Comparison of ENCODE assay signal across 7 mouse cellular contexts in the genomic region with DNA sequence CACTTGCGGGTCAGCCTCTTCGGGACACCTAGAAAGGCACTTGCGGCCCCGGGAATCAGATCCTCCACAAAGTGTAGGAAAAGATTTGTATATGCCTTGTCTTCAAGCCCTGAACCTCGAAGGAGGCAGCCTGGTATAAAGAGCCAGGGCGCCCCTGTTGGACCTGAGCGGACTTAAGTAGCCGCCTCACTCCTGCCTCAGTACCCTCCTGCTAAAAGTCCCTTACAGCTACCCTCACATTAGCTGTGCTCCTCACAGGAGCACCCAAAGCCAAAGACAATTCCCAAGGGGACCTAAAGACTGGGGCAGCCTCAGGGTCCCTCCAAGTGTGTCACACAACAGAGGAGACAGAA. TPM values are rescaled to one million over a fixed set of nuclear protein-coding genes. Genes with fewer than 3 reads are reported as not detected.
DNase-seq lines count a peak whose midpoint lies in the region; ATAC-seq and TF ChIP-seq lines count a peak whose summit lies in the region.

No protein-coding gene starts in this region.

- H3K4me3 ChIP-seq in lung, embryonic 14.5 days (ENCODE audit: low read depth, low read length): peak overlapping the region; percentile 24; the same call in 1 of the 2 replicates
- H3K4me3 ChIP-seq in forebrain, embryonic 14.5 days (ENCODE audit: low read depth, low read length): peak overlapping the region; percentile 30
- H3K4me3 ChIP-seq in liver, embryonic 11.5 days (ENCODE audit: low read depth, low read length): peak overlapping the region; percentile 30; the same call in 1 of the 2 replicates
- peak overlapping the region; percentile 29 for H3K4me3 ChIP-seq in stomach, embryonic 15.5 days (replicated peaks)

- TF ChIP-seq CTCF in lung, embryonic 14.5 days (IDR thresholded peaks at IDR 0.05; ENCODE audit: low read depth): no peak

- 14% methylated on average over 8 of the region's 8 CpGs for WGBS in lung, embryonic 14.5 days
- 9% methylated on average over 8 of the region's 8 CpGs for WGBS in forebrain, embryonic 14.5 days
- 8% methylated on average over 8 of the region's 8 CpGs for WGBS in liver, embryonic 11.5 days
- WGBS in stomach, embryonic 15.5 days: 18% methylated on average over 8 of the region's 8 CpGs

- no peaks in the 10 kb centered on the region for H3K36me3 ChIP-seq in lung, embryonic 14.5 days (ENCODE audit: insufficient read depth)
- H3K36me3 ChIP-seq in forebrain, embryonic 14.5 days (ENCODE audit: control insufficient read depth, insufficient read depth, low read length): no peaks in the 10 kb centered on the region
- no peaks in the 10 kb centered on the region for H3K36me3 ChIP-seq in liver, embryonic 11.5 days (ENCODE audit: control insufficient read depth, insufficient read depth, low read length)
- H3K36me3 ChIP-seq in stomach, embryonic 15.5 days: no peaks in the 10 kb centered on the region

- peak overlapping the region; percentile 9; the same call in 1 of the 2 replicates for H3K9ac ChIP-seq in lung, embryonic 14.5 days
- H3K9ac ChIP-seq in forebrain, embryonic 14.5 days (ENCODE audit: low read length): peak overlapping the region; percentile 58; the same call in 1 of the 2 replicates
- no peak overlapping the region for H3K9ac ChIP-seq in liver, embryonic 11.5 days (ENCODE audit: low read depth, low read length)
- H3K9ac ChIP-seq in stomach, embryonic 15.5 days: no peak overlapping the region

- H3K4me2 ChIP-seq in lung, embryonic 14.5 days: peak overlapping the region; percentile 56
- peak overlapping the region; percentile 68 for H3K4me2 ChIP-seq in forebrain, embryonic 14.5 days (ENCODE audit: low read length)
- peak overlapping the region; percentile 56 for H3K4me2 ChIP-seq in liver, embryonic 11.5 days
- H3K4me2 ChIP-seq in stomach, embryonic 15.5 days: peak overlapping the region; percentile 66

- H3K27me3 ChIP-seq in lung, embryonic 14.5 days (ENCODE audit: insufficient read depth, low read length): peaks cover 30% of the 10 kb centered on the region
- peaks cover 3% of the 10 kb centered on the region; the same call in 1 of the 2 replicates for H3K27me3 ChIP-seq in forebrain, embryonic 14.5 days (replicated peaks; ENCODE audit: control insufficient read depth, insufficient read depth, low read length)
- H3K27me3 ChIP-seq in liver, embryonic 11.5 days (replicated peaks; ENCODE audit: control insufficient read depth, insufficient read depth, low read length): peaks cover 32% of the 10 kb centered on the region
- H3K27me3 ChIP-seq in stomach, embryonic 15.5 days (replicated peaks): peaks cover 18% of the 10 kb centered on the region

- H3K27ac ChIP-seq in lung, embryonic 14.5 days (ENCODE audit: low read depth): no peak overlapping the region
- no peak overlapping the region for H3K27ac ChIP-seq in forebrain, embryonic 14.5 days (ENCODE audit: low read depth, low read length)
- H3K27ac ChIP-seq in liver, embryonic 11.5 days (ENCODE audit: low read depth, low read length): no peak overlapping the region
- H3K27ac ChIP-seq in stomach, embryonic 15.5 days: no peak overlapping the region

- H3K9me3 ChIP-seq in lung, embryonic 14.5 days (ENCODE audit: low read depth, low read length): no peaks in the 10 kb centered on the region
- no peaks in the 10 kb centered on the region for H3K9me3 ChIP-seq in forebrain, embryonic 14.5 days (replicated peaks; ENCODE audit: control insufficient read depth, low read length)
- no peaks in the 10 kb centered on the region for H3K9me3 ChIP-seq in liver, embryonic 11.5 days (ENCODE audit: control insufficient read depth, low read length)
- H3K9me3 ChIP-seq in stomach, embryonic 15.5 days: no peaks in the 10 kb centered on the region

- peak; percentile 2; the same call in 1 of the 2 replicates for ATAC-seq in lung, embryonic 14.5 days (ENCODE audit: insufficient read depth)
- peak; percentile 25; the same call in 1 of the 2 replicates for ATAC-seq in forebrain, embryonic 14.5 days
- no peak for ATAC-seq in liver, embryonic 11.5 days (replicated peaks; ENCODE audit: low FRiP score)
- 0 out of 2 replicates have a peak, but pooled peaks have one; percentile 8 for ATAC-seq in stomach, embryonic 15.5 days (ENCODE audit: insufficient read depth, low FRiP score, low read depth)

- no peak for DNase-seq in lung, embryonic 14.5 days
- DNase-seq in lung, adult 18-20 months: no peak
- DNase-seq in forebrain, embryonic 14.5 days (ENCODE audit: low spot score): no peak
- DNase-seq in liver, embryonic 11.5 days (ENCODE audit: low spot score): no peak
- DNase-seq in gastrocnemius, postnatal 14 days: no peak
- DNase-seq in right cerebral cortex, postnatal 10 days (ENCODE audit: low spot score in 2 of 2): no peak

- H3K4me1 ChIP-seq in lung, embryonic 14.5 days (ENCODE audit: insufficient read depth): no peaks in the 10 kb centered on the region
- H3K4me1 ChIP-seq in forebrain, embryonic 14.5 days (ENCODE audit: control insufficient read depth, insufficient read depth, low read length): no peaks in the 10 kb centered on the region; the same call in 1 of the 2 replicates
- H3K4me1 ChIP-seq in liver, embryonic 11.5 days (replicated peaks; ENCODE audit: control insufficient read depth, insufficient read depth, low read length): 0 out of 2 replicates have a peak, but pooled peaks cover 1% of the 10 kb centered on the region
- peaks cover 4% of the 10 kb centered on the region; the same call in 1 of the 2 replicates for H3K4me1 ChIP-seq in stomach, embryonic 15.5 days

- intact Hi-C loops in gastrocnemius, postnatal 14 days (cut with DNase I; ENCODE audit: low total_unique reads): no loop called here

RNA-seq across cellular contexts. Expression of a gene that starts 0.4 kb away (rescaled TPM):
- 0.09 and 0.63 TPM in 2 replicates for polyA plus RNA-seq in lung, embryonic 14.5 days (2014; fragmentation: Nextera tagmentation; extraction: Ambion mirVana)
- 1.4 and 2.8 TPM in 2 replicates for polyA plus RNA-seq in forebrain, embryonic 14.5 days (2014; fragmentation: Nextera tagmentation; extraction: Ambion mirVana)
- polyA plus RNA-seq in liver, embryonic 11.5 days (2014; fragmentation: Nextera tagmentation; extraction: Ambion mirVana): 1.2 TPM in 2 replicates
- polyA plus RNA-seq in stomach, embryonic 15.5 days (2015; fragmentation: Nextera tagmentation; extraction: Ambion mirVana): 1.2 TPM in 2 replicates
- total RNA-seq in gastrocnemius, postnatal 14 days (2021): under 1 TPM; 0.04 to 0.33 TPM

RNA-seq across cellular contexts. Expression of a gene that starts 8.4 kb away (rescaled TPM):
- 24.6 and 28.1 TPM in 2 replicates for polyA plus RNA-seq in lung, embryonic 14.5 days (2014; fragmentation: Nextera tagmentation; extraction: Ambion mirVana)
- 31.0 and 35.0 TPM in 2 replicates for polyA plus RNA-seq in forebrain, embryonic 14.5 days (2014; fragmentation: Nextera tagmentation; extraction: Ambion mirVana)
- polyA plus RNA-seq in liver, embryonic 11.5 days (2014; fragmentation: Nextera tagmentation; extraction: Ambion mirVana): 12.1 and 12.8 TPM in 2 replicates
- 23.6 and 26.7 TPM in 2 replicates for polyA plus RNA-seq in stomach, embryonic 15.5 days (2015; fragmentation: Nextera tagmentation; extraction: Ambion mirVana)
- total RNA-seq in gastrocnemius, postnatal 14 days (2021): 1 to 10 TPM; 3.7 to 4.6 TPM

RNA-seq across cellular contexts. Expression of a gene that starts 39.9 kb away (rescaled TPM):
- polyA plus RNA-seq in lung, embryonic 14.5 days (2014; fragmentation: Nextera tagmentation; extraction: Ambion mirVana): 141 and 160 TPM in 2 replicates
- polyA plus RNA-seq in forebrain, embryonic 14.5 days (2014; fragmentation: Nextera tagmentation; extraction: Ambion mirVana): 77.0 and 91.6 TPM in 2 replicates
- 245 and 255 TPM in 2 replicates for polyA plus RNA-seq in liver, embryonic 11.5 days (2014; fragmentation: Nextera tagmentation; extraction: Ambion mirVana)
- 193 and 202 TPM in 2 replicates for polyA plus RNA-seq in stomach, embryonic 15.5 days (2015; fragmentation: Nextera tagmentation; extraction: Ambion mirVana)
- 1 to 10 TPM; 9.0 to 9.3 TPM for total RNA-seq in gastrocnemius, postnatal 14 days (2021)

Comparison
In these comparisons a context has a peak if more than half of its experiments do, and no peak if none do; other contexts are left out.
1. H3K9ac ChIP-seq: peak in lung, embryonic 14.5 days (single experiment) and forebrain, embryonic 14.5 days (single experiment); none in liver, embryonic 11.5 days (single experiment) and stomach, embryonic 15.5 days (single experiment).
2. Peak in every context shown above with its lines, with median percentiles within 50 percentile points of each other: H3K4me2 ChIP-seq and H3K4me3 ChIP-seq.